Mouse (Mus musculus): ENCODE data around the gene Ifih1. TPM values are rescaled to one million over a fixed set of nuclear protein-coding genes. Genes with fewer than 3 reads are reported as not detected.

Gene Ifih1
- 0.87 and 3.2 TPM in 2 replicates for polyA plus RNA-seq (2015; fragmentation: Nextera tagmentation; extraction: Ambion mirVana)

DNA sequence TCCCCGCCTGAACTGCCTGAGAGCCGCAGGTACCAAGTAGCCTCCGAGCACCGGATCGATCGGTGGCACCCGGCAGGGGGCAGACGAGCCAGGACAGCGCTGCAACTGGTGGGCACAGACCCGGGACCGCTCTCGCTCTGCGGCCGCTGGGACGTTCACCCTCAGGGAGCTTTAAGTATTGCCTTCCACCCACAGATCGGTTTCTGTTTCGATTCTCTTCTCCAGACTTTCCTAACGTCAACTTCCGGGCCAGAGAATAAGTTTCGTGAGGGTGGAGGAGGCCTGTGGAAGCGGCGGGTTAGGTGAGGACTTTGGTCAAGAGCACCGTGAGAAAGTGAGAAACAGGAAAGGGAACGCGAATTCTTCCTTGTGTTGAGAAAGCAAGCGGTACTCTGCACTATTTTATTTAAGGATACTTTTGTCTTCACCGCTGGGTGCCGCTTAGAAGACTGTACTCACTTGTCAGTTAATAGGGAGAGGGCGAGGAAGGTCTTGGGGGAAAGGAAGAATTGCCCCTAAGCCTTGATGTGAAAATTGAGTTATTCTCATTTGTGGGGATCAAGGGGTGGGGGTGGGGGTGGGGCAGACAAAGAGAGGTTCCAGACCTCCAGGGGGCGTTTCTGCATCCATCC lies at the start of gene Ifih1:
Gene Ifih1, minus strand, starts transcription at position 242 of the 632 bp plus-strand sequence.
- Histone ChIP-seq H3K36me3 (no peaks in the 10 kb centered on the region), H3K4me3 (replicated peaks) (peak within 1 kb of the TSS; percentile 48), H3K4me2 (peak within 1 kb of the TSS; percentile 84), H3K9ac (replicated peaks) (peak within 1 kb of the TSS; percentile 48), H3K4me1 (peaks cover 19% of the 10 kb centered on the region), H3K27ac (replicated peaks) (peak within 1 kb of the TSS; percentile 45), H3K9me3 (replicated peaks) (no peaks in the 10 kb centered on the region), H3K27me3 (replicated peaks) (0 out of 2 replicates have a peak, but pooled peaks cover 7% of the 10 kb centered on the region)
- WGBS, result under 1% methylated on average over 30 of the region's 30 CpGs
- ATAC-seq (ENCODE audit: low FRiP score), result peak; percentile 85

DNA sequence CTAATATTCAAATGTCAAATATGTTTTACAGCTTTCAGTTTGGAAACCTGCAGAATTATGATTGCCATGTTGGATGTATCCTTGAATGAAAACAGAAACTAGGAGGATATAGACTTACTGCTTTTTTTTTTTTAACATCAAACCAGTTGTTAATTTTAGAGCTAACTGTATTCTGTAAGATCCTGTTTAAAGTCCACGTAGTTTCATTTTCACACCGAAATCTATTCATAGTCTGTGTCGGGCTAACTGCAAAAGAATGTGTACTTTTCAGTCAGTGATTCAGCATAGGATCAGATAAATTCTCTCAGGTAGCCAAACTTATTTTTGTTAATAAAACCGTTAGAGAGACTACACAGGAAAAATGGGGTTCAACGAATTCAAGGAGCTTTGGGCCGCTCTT lies 39.9 kb upstream of the Ifih1 start:
- no peaks in the 10 kb centered on the region for H3K27me3 ChIP-seq (replicated peaks)
- H3K9ac ChIP-seq (replicated peaks), result no peak overlapping the region
- H3K27ac ChIP-seq (replicated peaks), result no peak overlapping the region
- H3K36me3 ChIP-seq, result no peaks in the 10 kb centered on the region
- H3K9me3 ChIP-seq (replicated peaks), result no peaks in the 10 kb centered on the region
- no peak for ATAC-seq (ENCODE audit: low FRiP score)
- H3K4me2 ChIP-seq, result no peak overlapping the region
- no peak overlapping the region for H3K4me3 ChIP-seq (replicated peaks)
- 94% methylated on average over 6 of the region's 6 CpGs for WGBS
- H3K4me1 ChIP-seq, result no peaks in the 10 kb centered on the region

- Histone ChIP-seq H3K27me3 (replicated peaks) (no peaks in the 10 kb centered on the region), H3K27ac (replicated peaks) (no peak overlapping the region), H3K4me3 (replicated peaks) (no peak overlapping the region), H3K4me1 (no peaks in the 10 kb centered on the region), H3K9me3 (replicated peaks) (no peaks in the 10 kb centered on the region), H3K36me3 (no peaks in the 10 kb centered on the region), H3K9ac (replicated peaks) (no peak overlapping the region), H3K4me2 (no peak overlapping the region)
- no peak for ATAC-seq (ENCODE audit: low FRiP score)
- 64% methylated on average over 3 of the region's 3 CpGs for WGBS
These were observed 39.0 kb upstream of the Ifih1 start for GRCm38 (mm10) chr2:62684989-62685595.

- ATAC-seq (ENCODE audit: low FRiP score), result no peak
- no peaks in the 10 kb centered on the region for H3K4me1 ChIP-seq
- H3K4me3 ChIP-seq (replicated peaks), result no peak overlapping the region
- H3K36me3 ChIP-seq, result no peaks in the 10 kb centered on the region
- no peak overlapping the region for H3K4me2 ChIP-seq
- WGBS, result 73% methylated on average over 8 of the region's 8 CpGs
- no peaks in the 10 kb centered on the region for H3K27me3 ChIP-seq (replicated peaks)
- no peak overlapping the region for H3K9ac ChIP-seq (replicated peaks)
- H3K27ac ChIP-seq (replicated peaks), result no peak overlapping the region
- no peaks in the 10 kb centered on the region for H3K9me3 ChIP-seq (replicated peaks)
These were observed 35.6 kb upstream of the Ifih1 start for GRCm38 (mm10) chr2:62681667-62682066.

- H3K9ac ChIP-seq (replicated peaks), result no peak overlapping the region
- H3K4me2 ChIP-seq, result no peak overlapping the region
- H3K36me3 ChIP-seq, result no peaks in the 10 kb centered on the region
- H3K4me3 ChIP-seq (replicated peaks), result no peak overlapping the region
- no peaks in the 10 kb centered on the region for H3K27me3 ChIP-seq (replicated peaks)
- H3K27ac ChIP-seq (replicated peaks), result no peak overlapping the region
- H3K4me1 ChIP-seq, result no peaks in the 10 kb centered on the region
- no peak for ATAC-seq (ENCODE audit: low FRiP score)
- H3K9me3 ChIP-seq (replicated peaks), result no peaks in the 10 kb centered on the region
- 93% methylated on average over 5 of the region's 5 CpGs for WGBS
These were observed 26.7 kb upstream of the Ifih1 start for GRCm38 (mm10) chr2:62672788-62673187.

- Histone ChIP-seq H3K4me2 (no peak overlapping the region), H3K4me3 (replicated peaks) (no peak overlapping the region), H3K9me3 (replicated peaks) (no peaks in the 10 kb centered on the region), H3K4me1 (no peaks in the 10 kb centered on the region), H3K27me3 (replicated peaks) (no peaks in the 10 kb centered on the region), H3K27ac (replicated peaks) (no peak overlapping the region), H3K9ac (replicated peaks) (no peak overlapping the region), H3K36me3 (no peaks in the 10 kb centered on the region)
- no peak for ATAC-seq (ENCODE audit: low FRiP score)
- WGBS, result 89% methylated on average over 4 of the region's 4 CpGs
These were observed 24.7 kb upstream of the Ifih1 start for GRCm38 (mm10) chr2:62670767-62671166.

DNA sequence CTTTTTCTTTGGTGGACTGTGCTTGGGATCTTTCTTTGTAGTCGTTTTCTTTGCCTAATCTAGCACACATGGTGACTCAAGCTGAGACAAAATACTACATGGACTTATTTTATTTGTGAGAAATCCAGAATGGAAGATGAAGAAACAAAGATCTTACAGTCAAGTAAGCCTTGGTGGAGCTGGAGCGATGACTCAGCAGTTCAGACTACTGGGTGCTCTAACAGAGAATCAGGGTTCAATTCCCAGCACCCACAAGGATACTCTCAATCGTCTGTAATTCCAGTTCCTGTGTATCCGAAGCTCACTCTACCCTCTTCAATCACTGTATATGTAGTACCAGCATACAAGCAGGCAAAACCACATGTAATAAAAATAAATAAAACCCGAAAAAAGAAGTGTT lies 24.2 kb upstream of the Ifih1 start:
- ATAC-seq (ENCODE audit: low FRiP score), result no peak
- Histone ChIP-seq H3K27ac (replicated peaks) (no peak overlapping the region), H3K4me2 (no peak overlapping the region), H3K4me1 (no peaks in the 10 kb centered on the region), H3K27me3 (replicated peaks) (no peaks in the 10 kb centered on the region), H3K9ac (replicated peaks) (no peak overlapping the region), H3K4me3 (replicated peaks) (no peak overlapping the region), H3K9me3 (replicated peaks) (no peaks in the 10 kb centered on the region), H3K36me3 (no peaks in the 10 kb centered on the region)
- 80% methylated on average over 5 of the region's 5 CpGs for WGBS

DNA sequence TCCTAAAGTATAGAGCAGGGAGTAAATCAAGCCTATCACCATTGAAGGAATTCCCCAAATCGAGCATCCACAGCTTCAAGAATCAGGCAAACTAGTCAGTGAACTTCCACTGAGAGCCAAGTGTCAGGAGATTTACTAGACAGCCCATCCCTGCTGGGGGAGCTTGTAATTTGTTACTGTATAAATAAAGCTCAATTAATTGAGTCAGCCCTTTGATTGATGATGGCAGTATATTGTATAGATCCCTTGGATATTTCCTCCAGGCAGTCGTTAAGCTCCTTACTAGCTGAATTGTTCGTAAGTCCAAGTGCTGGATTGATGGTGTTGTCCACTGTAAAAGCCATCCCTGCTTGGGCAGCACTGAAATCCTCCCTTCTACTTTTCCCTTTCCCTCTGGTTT lies 23.8 kb upstream of the Ifih1 start:
- Histone ChIP-seq H3K4me2 (no peak overlapping the region), H3K27me3 (replicated peaks) (no peaks in the 10 kb centered on the region), H3K27ac (replicated peaks) (no peak overlapping the region), H3K4me3 (replicated peaks) (no peak overlapping the region), H3K4me1 (0 out of 2 replicates have a peak, but pooled peaks cover under 1% of the 10 kb centered on the region), H3K36me3 (no peaks in the 10 kb centered on the region), H3K9me3 (replicated peaks) (no peaks in the 10 kb centered on the region), H3K9ac (replicated peaks) (no peak overlapping the region)
- no peak for ATAC-seq (ENCODE audit: low FRiP score)
- WGBS, result 20% methylated on average over 3 of the region's 3 CpGs

GRCm38 (mm10) chr2:62665536-62665935 lies 19.5 kb upstream of the Ifih1 start:
- Histone ChIP-seq H3K9ac (replicated peaks) (no peak overlapping the region), H3K4me1 (peaks cover 6% of the 10 kb centered on the region; the same call in 1 of the 2 replicates), H3K4me3 (replicated peaks) (no peak overlapping the region), H3K36me3 (no peaks in the 10 kb centered on the region), H3K9me3 (replicated peaks) (no peaks in the 10 kb centered on the region), H3K27me3 (replicated peaks) (no peaks in the 10 kb centered on the region), H3K4me2 (no peak overlapping the region), H3K27ac (replicated peaks) (no peak overlapping the region)
- 38% methylated on average over 1 of the region's 1 CpGs for WGBS
- ATAC-seq (ENCODE audit: low FRiP score), result no peak

DNA sequence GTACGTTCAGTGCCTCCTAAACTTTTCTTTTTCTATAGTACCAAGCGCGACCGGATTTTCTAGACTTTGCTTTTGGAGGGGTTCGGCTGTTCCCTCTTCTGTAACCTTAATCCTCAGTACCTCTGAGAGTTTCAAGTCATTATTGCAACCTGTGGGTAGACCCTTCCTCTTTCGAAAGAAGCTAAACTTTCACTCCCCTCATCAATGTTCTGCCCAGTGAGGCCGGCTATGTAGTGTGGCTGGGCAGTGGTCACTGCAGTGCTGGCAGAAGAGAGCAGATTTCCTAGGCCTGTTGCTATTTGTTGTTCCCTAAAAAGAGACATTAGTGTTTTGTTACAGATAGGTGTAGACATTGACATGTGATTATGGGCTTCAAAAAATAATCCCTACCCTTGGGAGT lies 18.8 kb upstream of the Ifih1 start:
- Histone ChIP-seq H3K9me3 (replicated peaks) (no peaks in the 10 kb centered on the region), H3K27ac (replicated peaks) (no peak overlapping the region), H3K4me3 (replicated peaks) (peak overlapping the region; percentile 71; the same call in 1 of the 2 replicates), H3K9ac (replicated peaks) (no peak overlapping the region), H3K36me3 (no peaks in the 10 kb centered on the region), H3K27me3 (replicated peaks) (no peaks in the 10 kb centered on the region), H3K4me2 (peak overlapping the region; percentile 96), H3K4me1 (peaks cover 6% of the 10 kb centered on the region; the same call in 1 of the 2 replicates)
- 68% methylated on average over 7 of the region's 7 CpGs for WGBS
- ATAC-seq (ENCODE audit: low FRiP score), result no peak

- Histone ChIP-seq H3K9me3 (replicated peaks) (no peaks in the 10 kb centered on the region), H3K27me3 (replicated peaks) (no peaks in the 10 kb centered on the region), H3K4me1 (peaks cover 6% of the 10 kb centered on the region; the same call in 1 of the 2 replicates), H3K27ac (replicated peaks) (no peak within 1 kb of the TSS), H3K4me2 (peak within 1 kb of the TSS; percentile 96), H3K9ac (replicated peaks) (peak within 1 kb of the TSS; percentile 47), H3K36me3 (no peaks in the 10 kb centered on the region), H3K4me3 (replicated peaks) (peak within 1 kb of the TSS; percentile 71)
- WGBS, result under 1% methylated on average over 43 of the region's 43 CpGs
- ATAC-seq (ENCODE audit: low FRiP score), result peak; percentile 99
These were observed 18.1 kb upstream of the Ifih1 start, which contains the start of gene Gca for GRCm38 (mm10) chr2:62664135-62664670. Gene Gca (plus strand): TSS chr2:62664285.

GRCm38 (mm10) chr2:62662560-62662959 lies 16.5 kb upstream of the Ifih1 start:
- Histone ChIP-seq H3K27me3 (replicated peaks) (no peaks in the 10 kb centered on the region), H3K9me3 (replicated peaks) (no peaks in the 10 kb centered on the region), H3K4me2 (no peak overlapping the region), H3K9ac (replicated peaks) (no peak overlapping the region), H3K4me1 (peaks cover 6% of the 10 kb centered on the region; the same call in 1 of the 2 replicates), H3K27ac (replicated peaks) (no peak overlapping the region), H3K4me3 (replicated peaks) (no peak overlapping the region), H3K36me3 (no peaks in the 10 kb centered on the region)
- no peak for ATAC-seq (ENCODE audit: low FRiP score)
- WGBS, result 89% methylated on average over 3 of the region's 3 CpGs
